In the genomic region with DNA sequence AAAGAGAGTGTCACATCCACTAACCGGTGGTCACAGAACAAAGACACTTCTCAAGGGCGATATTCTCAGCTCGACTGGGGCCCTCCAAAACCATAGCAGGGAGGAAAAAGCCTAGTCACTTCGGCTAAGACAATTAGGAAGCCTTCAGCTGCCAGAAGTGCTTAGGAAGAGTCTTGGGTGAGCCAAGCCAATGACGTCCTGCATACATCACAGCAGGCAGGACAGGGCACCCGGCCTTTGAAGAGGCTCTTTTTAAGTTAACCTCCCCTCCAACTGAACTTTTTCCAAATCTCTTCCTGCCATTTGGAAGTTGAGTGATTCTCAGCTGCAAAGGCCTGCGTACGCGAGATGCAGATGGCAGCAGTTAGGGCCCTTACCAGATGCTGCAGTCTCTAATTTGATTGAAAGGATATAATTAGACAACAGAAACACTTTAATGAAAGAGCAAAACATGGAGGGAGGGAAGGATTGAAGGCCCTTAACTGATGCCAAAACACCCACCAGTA, we compare ENCODE assay signal across 9 mouse cellular contexts. TPM values are rescaled to one million over a fixed set of nuclear protein-coding genes. Genes with fewer than 3 reads are reported as not detected.
DNase-seq lines count a peak whose midpoint lies in the region; ATAC-seq and TF ChIP-seq lines count a peak whose summit lies in the region.
"Had no signal": no experiment of that assay in that cellular context is flagged by ENCODE, and none has a peak within 500 bp of the region (broad histone marks: within the 10 kb centered on the region; RNA-seq: fewer than 3 reads in every experiment).

No protein-coding gene starts in this region.

- no peaks in the 10 kb centered on the region for H3K27me3 ChIP-seq in kidney, embryonic 15.5 days
- no peaks in the 10 kb centered on the region for H3K27me3 ChIP-seq in kidney, embryonic 16.5 days (ENCODE audit: insufficient read depth, low read length)
- no peaks in the 10 kb centered on the region for H3K27me3 ChIP-seq in embryonic facial prominence, embryonic 11.5 days (ENCODE audit: control insufficient read depth, insufficient read depth, low read length)
- no peaks in the 10 kb centered on the region; the same call in 1 of the 2 replicates for H3K27me3 ChIP-seq in forebrain, postnatal 0 days (ENCODE audit: insufficient read depth, low read length)
- H3K27me3 ChIP-seq in neural tube, embryonic 14.5 days (ENCODE audit: control insufficient read depth, insufficient read depth, low read length), result no peaks in the 10 kb centered on the region

- no peaks in the 10 kb centered on the region for H3K9me3 ChIP-seq in kidney, embryonic 15.5 days (replicated peaks)
- no peaks in the 10 kb centered on the region for H3K9me3 ChIP-seq in kidney, embryonic 16.5 days (ENCODE audit: low read length)
- H3K9me3 ChIP-seq in embryonic facial prominence, embryonic 11.5 days (replicated peaks; ENCODE audit: control insufficient read depth, low read length), result no peaks in the 10 kb centered on the region
- H3K9me3 ChIP-seq in forebrain, postnatal 0 days (ENCODE audit: low read length), result no peaks in the 10 kb centered on the region
- H3K9me3 ChIP-seq in neural tube, embryonic 14.5 days (ENCODE audit: control insufficient read depth, low read length), result no peaks in the 10 kb centered on the region

- peaks cover 68% of the 10 kb centered on the region for H3K4me1 ChIP-seq in kidney, embryonic 15.5 days
- H3K4me1 ChIP-seq in kidney, embryonic 16.5 days (ENCODE audit: insufficient read depth, low read length), result peaks cover 58% of the 10 kb centered on the region
- H3K4me1 ChIP-seq in embryonic facial prominence, embryonic 11.5 days (ENCODE audit: control insufficient read depth, insufficient read depth, low read length), result peaks cover 4% of the 10 kb centered on the region
- H3K4me1 ChIP-seq in forebrain, postnatal 0 days (ENCODE audit: insufficient read depth), result 0 out of 2 replicates have a peak, but pooled peaks cover 8% of the 10 kb centered on the region
- peaks cover 23% of the 10 kb centered on the region for H3K4me1 ChIP-seq in neural tube, embryonic 14.5 days (ENCODE audit: control insufficient read depth, insufficient read depth, low read length)

- H3K9ac ChIP-seq in kidney, embryonic 15.5 days, result no peak overlapping the region
- no peak overlapping the region for H3K9ac ChIP-seq in kidney, embryonic 16.5 days (replicated peaks; ENCODE audit: low read length)
- H3K9ac ChIP-seq in embryonic facial prominence, embryonic 11.5 days (replicated peaks; ENCODE audit: low read length), result no peak overlapping the region
- H3K9ac ChIP-seq in forebrain, postnatal 0 days, result no peak overlapping the region
- no peak overlapping the region for H3K9ac ChIP-seq in neural tube, embryonic 14.5 days (replicated peaks; ENCODE audit: low read depth, low read length)

- H3K4me3 ChIP-seq in kidney, embryonic 15.5 days (replicated peaks), result no peak overlapping the region
- no peak overlapping the region for H3K4me3 ChIP-seq in kidney, embryonic 16.5 days (ENCODE audit: low read length)
- H3K4me3 ChIP-seq in embryonic facial prominence, embryonic 11.5 days (ENCODE audit: low read depth, low read length), result no peak overlapping the region
- no peak overlapping the region for H3K4me3 ChIP-seq in forebrain, postnatal 0 days (ENCODE audit: low read depth, low read length)
- H3K4me3 ChIP-seq in neural tube, embryonic 14.5 days (ENCODE audit: low read depth, low read length), result no peak overlapping the region
- H3K4me3 ChIP-seq: heart, adult 2 months had no signal

- peak overlapping the region; percentile 42 for H3K27ac ChIP-seq in kidney, embryonic 15.5 days
- H3K27ac ChIP-seq in kidney, embryonic 16.5 days (ENCODE audit: low read length), result no peak overlapping the region
- no peak overlapping the region for H3K27ac ChIP-seq in embryonic facial prominence, embryonic 11.5 days (replicated peaks; ENCODE audit: low read depth, low read length)
- H3K27ac ChIP-seq in forebrain, postnatal 0 days (ENCODE audit: low read depth, low read length), result no peak overlapping the region; the same call in 1 of the 2 replicates
- peak overlapping the region; percentile 52; the same call in 1 of the 2 replicates for H3K27ac ChIP-seq in neural tube, embryonic 14.5 days (ENCODE audit: low read depth, low read length)
- H3K27ac ChIP-seq: heart, adult 2 months had no signal

- no peak for TF ChIP-seq CTCF in forebrain, postnatal 0 days (IDR thresholded peaks at IDR 0.05; ENCODE audit: low read depth)

- 48% methylated on average over 9 of the region's 9 CpGs for WGBS in kidney, embryonic 15.5 days
- 49% methylated on average over 9 of the region's 9 CpGs for WGBS in kidney, embryonic 16.5 days
- WGBS in embryonic facial prominence, embryonic 11.5 days, result 28% methylated on average over 9 of the region's 9 CpGs
- 12% methylated on average over 9 of the region's 9 CpGs for WGBS in forebrain, postnatal 0 days
- WGBS in neural tube, embryonic 14.5 days, result 15% methylated on average over 9 of the region's 9 CpGs

- no peak overlapping the region for H3K4me2 ChIP-seq in kidney, embryonic 15.5 days
- H3K4me2 ChIP-seq in kidney, embryonic 16.5 days (replicated peaks; ENCODE audit: low read depth, low read length), result no peak overlapping the region
- no peak overlapping the region for H3K4me2 ChIP-seq in embryonic facial prominence, embryonic 11.5 days (ENCODE audit: low read depth, low read length)
- H3K4me2 ChIP-seq in forebrain, postnatal 0 days (ENCODE audit: low read depth), result no peak overlapping the region
- H3K4me2 ChIP-seq in neural tube, embryonic 14.5 days (ENCODE audit: low read depth, low read length), result no peak overlapping the region

- ATAC-seq in kidney, embryonic 15.5 days (replicated peaks; ENCODE audit: low FRiP score), result no peak
- ATAC-seq in kidney, embryonic 16.5 days (ENCODE audit: low FRiP score, low TSS enrichment), result no peak
- ATAC-seq in embryonic facial prominence, embryonic 11.5 days (replicated peaks; ENCODE audit: insufficient number of reproducible peaks, low FRiP score, low TSS enrichment, low read depth), result no peak
- peak; percentile 79 for ATAC-seq in forebrain, postnatal 0 days
- ATAC-seq in neural tube, embryonic 14.5 days (ENCODE audit: low read depth), result 0 out of 2 replicates have a peak, but pooled peaks have one; percentile 29

- no peaks in the 10 kb centered on the region for H3K36me3 ChIP-seq in kidney, embryonic 15.5 days
- H3K36me3 ChIP-seq in kidney, embryonic 16.5 days (ENCODE audit: insufficient read depth, low read length), result no peaks in the 10 kb centered on the region
- H3K36me3 ChIP-seq in embryonic facial prominence, embryonic 11.5 days (replicated peaks; ENCODE audit: control insufficient read depth, insufficient read depth, low read depth, low read length), result no peaks in the 10 kb centered on the region
- no peaks in the 10 kb centered on the region for H3K36me3 ChIP-seq in forebrain, postnatal 0 days (ENCODE audit: insufficient read depth)
- no peaks in the 10 kb centered on the region for H3K36me3 ChIP-seq in neural tube, embryonic 14.5 days (ENCODE audit: control insufficient read depth, insufficient read depth, low read length)

- DNase-seq in embryonic facial prominence, embryonic 11.5 days (ENCODE audit: low spot score), result peak; percentile 62
- DNase-seq in forebrain, postnatal 0 days, result peak; percentile 71
- DNase-seq in lung, postnatal 14 days, result no peak
- DNase-seq in yolk sac, embryonic 10.5 days (ENCODE audit: low spot score), result no peak
- DNase-seq: adrenal gland, adult 8-10 months; heart, adult 2 months had no signal

RNA-seq across cellular contexts. Expression of a gene that starts 5.8 kb away (rescaled TPM):
- polyA plus RNA-seq in kidney, embryonic 15.5 days (2015; fragmentation: Nextera tagmentation; extraction: Ambion mirVana), result 21.8 and 22.9 TPM in 2 replicates
- polyA plus RNA-seq in kidney, embryonic 16.5 days (2015; fragmentation: Nextera tagmentation; extraction: Ambion mirVana), result 25.9 and 27.5 TPM in 2 replicates
- polyA plus RNA-seq in embryonic facial prominence, embryonic 11.5 days (2014; fragmentation: Nextera tagmentation; extraction: Ambion mirVana), result 7.1 and 8.2 TPM in 2 replicates
- total RNA-seq in forebrain, postnatal 0 days (2014; rRNA removed), result 7.5 and 9.7 TPM in 2 replicates
- polyA plus RNA-seq in forebrain, postnatal 0 days (2015; fragmentation: Nextera tagmentation; extraction: Ambion mirVana), result 2.3 and 2.9 TPM in 2 replicates
- polyA plus RNA-seq in neural tube, embryonic 14.5 days (2014; fragmentation: Nextera tagmentation; extraction: Ambion mirVana), result 3.7 and 6.5 TPM in 2 replicates

Comparison
In these comparisons a context has a peak if more than half of its experiments do, and no peak if none do; other contexts are left out.
1. H3K27ac ChIP-seq: peak in kidney, embryonic 15.5 days (single experiment) and neural tube, embryonic 14.5 days (single experiment); none in kidney, embryonic 16.5 days (single experiment), embryonic facial prominence, embryonic 11.5 days (single experiment) and forebrain, postnatal 0 days (single experiment).
2. ATAC-seq: peak in forebrain, postnatal 0 days (single experiment) and neural tube, embryonic 14.5 days (single experiment); none in kidney, embryonic 15.5 days (single experiment), kidney, embryonic 16.5 days (single experiment) and embryonic facial prominence, embryonic 11.5 days (single experiment).
3. DNase-seq: peak in embryonic facial prominence, embryonic 11.5 days (single experiment) and forebrain, postnatal 0 days (single experiment); none in lung, postnatal 14 days (single experiment) and yolk sac, embryonic 10.5 days (single experiment).